In genomic region chr7:126436851-126437250, GRCm38 (mm10) we compare ENCODE assay signal across 8 mouse cellular contexts. TPM values are rescaled to one million over a fixed set of nuclear protein-coding genes. Genes with fewer than 3 reads are reported as not detected.
A peak's percentile ranks its signal among the peaks of the same experiment; 100 is the strongest.
DNase-seq lines count a peak whose midpoint lies in the region; ATAC-seq and TF ChIP-seq lines count a peak whose summit lies in the region.

No protein-coding gene starts in this region.

- no peak overlapping the region for H3K4me3 ChIP-seq in thymus, adult 2 months (ENCODE audit: control insufficient read depth, insufficient read depth, low read length)
- H3K4me3 ChIP-seq in intestine, embryonic 14.5 days (ENCODE audit: low read depth, low read length), result no peak overlapping the region

- no peak for ATAC-seq in cerebellum, adult (ENCODE audit: insufficient number of reproducible peaks, low FRiP score, low TSS enrichment)
- ATAC-seq in common myeloid progenitor, adult 5-6 weeks (replicated peaks; ENCODE audit: low read depth, poor library complexity, severe bottlenecking), result peak; percentile 96
- no peak for ATAC-seq in intestine, embryonic 14.5 days (replicated peaks; ENCODE audit: low FRiP score, low TSS enrichment, low read depth)

- H3K27ac ChIP-seq in thymus, adult 2 months (ENCODE audit: control insufficient read depth, insufficient read depth, low read length), result no peak overlapping the region
- no peak overlapping the region for H3K27ac ChIP-seq in intestine, embryonic 14.5 days (ENCODE audit: low read depth)

- no peaks in the 10 kb centered on the region for H3K27me3 ChIP-seq in thymus, adult 2 months (ENCODE audit: control insufficient read depth, insufficient read depth, low read length)
- no peaks in the 10 kb centered on the region for H3K27me3 ChIP-seq in intestine, embryonic 14.5 days (replicated peaks; ENCODE audit: control insufficient read depth, insufficient read depth, low read length)

- H3K9ac ChIP-seq in intestine, embryonic 14.5 days (ENCODE audit: low read length), result no peak overlapping the region

- no peak for TF ChIP-seq POLR2A in thymus, adult 2 months (IDR thresholded peaks at IDR 0.05; ENCODE audit: control insufficient read depth, extremely low read depth, insufficient read depth, low read length, poor library complexity)

- H3K36me3 ChIP-seq in thymus, adult 2 months (ENCODE audit: control insufficient read depth, insufficient read depth, low read length), result no peaks in the 10 kb centered on the region
- peaks cover 20% of the 10 kb centered on the region; the same call in 1 of the 2 replicates for H3K36me3 ChIP-seq in intestine, embryonic 14.5 days (ENCODE audit: control insufficient read depth, insufficient read depth, low read length)

- TF ChIP-seq CTCF in thymus, adult 2 months (IDR thresholded peaks at IDR 0.05; ENCODE audit: borderline replicate concordance, control insufficient read depth, extremely low read depth, insufficient read depth, low read length, poor library complexity), result peak; percentile 91

- no peak overlapping the region for H3K4me2 ChIP-seq in intestine, embryonic 14.5 days (ENCODE audit: low read length)

- H3K9me3 ChIP-seq in intestine, embryonic 14.5 days (ENCODE audit: control insufficient read depth, low read length), result no peaks in the 10 kb centered on the region

- WGBS in thymus, adult 2 months, result 28% methylated on average over 8 of the region's 8 CpGs
- 21% methylated on average over 8 of the region's 8 CpGs for WGBS in intestine, embryonic 14.5 days

- no peaks in the 10 kb centered on the region for H3K4me1 ChIP-seq in thymus, adult 2 months (replicated peaks; ENCODE audit: control insufficient read depth, insufficient read depth, low read length)
- H3K4me1 ChIP-seq in intestine, embryonic 14.5 days (replicated peaks; ENCODE audit: control insufficient read depth, insufficient read depth, low read length), result no peaks in the 10 kb centered on the region

- DNase-seq in cerebellum, adult 11 months, result peak; percentile 36
- DNase-seq in thymus, adult 2 months, result peak; percentile 61
- DNase-seq in thymus, adult 18-20 months, result no peak
- peak; percentile 75 for DNase-seq in intestine, embryonic 14.5 days (ENCODE audit: low spot score)
- peak; percentile 42 to 50 for DNase-seq in lung, adult 18-20 months
- peak; percentile 45 for DNase-seq in right cerebral cortex, postnatal 14 days

RNA-seq across cellular contexts. Expression of gene Rabep2, which starts 8.3 kb away (rescaled TPM):
- polyA plus RNA-seq in thymus, adult 2 months (2012; rRNA removed), result 26.1 and 27.6 TPM in 2 replicates
- 22.5 and 23.1 TPM in 2 replicates for total RNA-seq in common myeloid progenitor, adult 5-6 weeks (2017)
- 24.6 and 27.6 TPM in 2 replicates for polyA plus RNA-seq in intestine, embryonic 14.5 days (2014; fragmentation: Nextera tagmentation; extraction: Ambion mirVana)

RNA-seq across cellular contexts. Expression of gene Cd19, which starts 22.2 kb away (rescaled TPM):
- 10.8 and 11.6 TPM in 2 replicates for polyA plus RNA-seq in thymus, adult 2 months (2012; rRNA removed)
- 0.32 TPM in 1 of 2 replicates, not detected in the other for total RNA-seq in common myeloid progenitor, adult 5-6 weeks (2017)
- not detected in 2 replicates for polyA plus RNA-seq in intestine, embryonic 14.5 days (2014; fragmentation: Nextera tagmentation; extraction: Ambion mirVana)

RNA-seq across cellular contexts. Expression of gene Atp2a1, which starts 26.1 kb away (rescaled TPM):
- 3.2 and 5.2 TPM in 2 replicates for polyA plus RNA-seq in thymus, adult 2 months (2012; rRNA removed)
- total RNA-seq in common myeloid progenitor, adult 5-6 weeks (2017), result 0.41 TPM in 1 of 2 replicates, not detected in the other
- polyA plus RNA-seq in intestine, embryonic 14.5 days (2014; fragmentation: Nextera tagmentation; extraction: Ambion mirVana), result 0.16 TPM in 1 of 2 replicates, not detected in the other

RNA-seq across cellular contexts. Expression of gene Sh2b1, which starts 38.4 kb away (rescaled TPM):
- polyA plus RNA-seq in thymus, adult 2 months (2012; rRNA removed), result 146 TPM in 2 replicates
- total RNA-seq in common myeloid progenitor, adult 5-6 weeks (2017), result 16.6 and 17.3 TPM in 2 replicates
- polyA plus RNA-seq in intestine, embryonic 14.5 days (2014; fragmentation: Nextera tagmentation; extraction: Ambion mirVana), result 40.9 and 41.4 TPM in 2 replicates

RNA-seq across cellular contexts. Expression of gene Nfatc2ip, which starts 40.3 kb away (rescaled TPM):
- 24.3 and 28.6 TPM in 2 replicates for polyA plus RNA-seq in thymus, adult 2 months (2012; rRNA removed)
- total RNA-seq in common myeloid progenitor, adult 5-6 weeks (2017), result 18.2 and 24.4 TPM in 2 replicates
- polyA plus RNA-seq in intestine, embryonic 14.5 days (2014; fragmentation: Nextera tagmentation; extraction: Ambion mirVana), result 2.3 and 2.6 TPM in 2 replicates

Comparison
In these comparisons a context has a peak if more than half of its experiments do, and no peak if none do; other contexts are left out.
1. DNase-seq: peak in cerebellum, adult 11 months (single experiment), thymus, adult 2 months (single experiment), intestine, embryonic 14.5 days (single experiment), lung, adult 18-20 months (2 of 2) and right cerebral cortex, postnatal 14 days (single experiment); none in thymus, adult 18-20 months (0 of 2).
2. RNA of gene Cd19, which starts 22.2 kb away (polyA plus RNA-seq): 10.8 to 11.6 TPM in thymus, adult 2 months; not detected in intestine, embryonic 14.5 days; every median in the first group is over 10 times any median in the second.